Mouse (Mus musculus) liver, embryonic 14.5 days (tissue): ENCODE data around the gene Klhdc8b. TPM values are rescaled to one million over a fixed set of nuclear protein-coding genes. Genes with fewer than 3 reads are reported as not detected.

ENCODE experiments used
- ATAC-seq: fragments of 200-750 bp; cut with Nextera tagmentation; 2 replicates; pipeline ENCODE4 v1.8.0; 2017; ENCODE audit warnings: moderate number of reproducible peaks, mild to moderate bottlenecking, moderate library complexity; ENCODE audit not compliant: insufficient read depth
- DNase-seq, 3 experiments: peaks; one replicate each; pipeline ENCODE4 v3.0.0-alpha.2; 2012 to 2013; ENCODE audit warnings: low read depth in 3 of 3, low spot score in 3 of 3
- H3K27ac ChIP-seq: fragments of 300-500 bp; sonication (generic); 2 replicates; pipeline ENCODE4 v1.5.1; 2014; ENCODE audit warnings: moderate library complexity, mild to moderate bottlenecking, control low read depth, inconsistent platforms
- H3K27me3 ChIP-seq: fragments of 300-500 bp; sonication (generic); 2 replicates; pipeline ENCODE4 v1.6.1; 2014; ENCODE audit warnings: mild to moderate bottlenecking, low read length, moderate library complexity; ENCODE audit not compliant: control insufficient read depth, insufficient read depth
- H3K36me3 ChIP-seq: fragments of 300-500 bp; sonication (generic); replicated peaks from 2 replicates; pipeline ENCODE4 v1.6.1; 2014; ENCODE audit warnings: low read depth; ENCODE audit not compliant: control insufficient read depth, insufficient read depth
- H3K4me1 ChIP-seq, 2 experiments: fragments of 200-500 bp in 1 of 2; fragments of 300-500 bp in 1 of 2; sonication (generic) in 1 of 2; replicated peaks; 2 replicates each; pipeline ENCODE4 v1.6.1; 2012 to 2014; ENCODE audit warnings: antibody characterized with exemption in 1 of 2, inconsistent platforms in 1 of 2, low read length in 1 of 2; ENCODE audit not compliant: control insufficient read depth in 2 of 2, insufficient read depth in 2 of 2
- H3K4me2 ChIP-seq: fragments of 300-500 bp; sonication (generic); 2 replicates; pipeline ENCODE4 v1.6.1; 2014; ENCODE audit warnings: low read depth, mild to moderate bottlenecking, control low read depth, moderate library complexity
- H3K4me3 ChIP-seq, 2 experiments: fragments of 200-500 bp in 1 of 2; fragments of 300-500 bp in 1 of 2; sonication (generic) in 1 of 2; 2 replicates each; pipeline ENCODE4 v1.5.1; 2012 to 2014; ENCODE audit warnings: low read depth in 2 of 2, low read length in 2 of 2, mild to moderate bottlenecking in 2 of 2, control low read depth in 1 of 2, inconsistent platforms in 1 of 2, moderate library complexity in 1 of 2; ENCODE audit not compliant: insufficient read depth in 1 of 2
- H3K9ac ChIP-seq: fragments of 300-500 bp; sonication (generic); replicated peaks from 2 replicates; pipeline ENCODE4 v1.6.1; 2014; ENCODE audit warnings: mild to moderate bottlenecking, control low read depth, moderate library complexity
- H3K9me3 ChIP-seq: fragments of 300-500 bp; sonication (generic); 2 replicates; pipeline ENCODE4 v1.6.1; 2016; ENCODE audit warnings: low read length, mixed read lengths; ENCODE audit not compliant: control insufficient read depth
- CTCF ChIP-seq: IDR thresholded peaks from 2 replicates; pipeline ENCODE4 v1.5.1; 2016; ENCODE audit warnings: antibody characterized with exemption, low read depth, control low read depth
- EP300 ChIP-seq: IDR thresholded peaks from 2 replicates; pipeline ENCODE4 v1.6.1; 2016; ENCODE audit warnings: antibody characterized with exemption, low read depth
- WGBS: fragments of 180-500 bp; shearing (Covaris S2); extraction: QIAGEN DNeasy Blood & Tissue Kit; methylation state at CpG from one replicate; pipeline ENCODE4 v1.1.7; 2014; ENCODE audit not compliant: insufficient replicate concordance; 5-methylcytosine and 5-hydroxymethylcytosine counted together
- polyA plus RNA-seq, 2 experiments: library from polyadenylated mRNA; depleted of rRNA in 1 of 2; stranded (reverse) in 1 of 2; unstranded in 1 of 2; fragments of >200 nt; fragmentation: Nextera tagmentation in 1 of 2; extraction: Ambion mirVana in 1 of 2; gene quantifications; 2 replicates each; pipeline versions ENCODE4 v1.2.1 to v1.2.3; 2012 to 2014

Klhdc8b gene
- polyA plus RNA-seq, 2 experiments = 6.9 to 13.1 TPM

- Histone ChIP-seq H3K27me3 (no peaks in the 10 kb centered on the region), H3K9ac (peak overlapping the region; percentile 69), H3K4me3 (peak overlapping the region; percentile 66 to 71), H3K9me3 (no peaks in the 10 kb centered on the region), H3K36me3 (no peaks in the 10 kb centered on the region), H3K4me1 (peaks cover 27 to 39% of the 10 kb centered on the region in 2 experiments), H3K27ac (peak overlapping the region; percentile 12), H3K4me2 (peak overlapping the region; percentile 98)
- ATAC-seq (0 out of 2 replicates have a peak, but pooled peaks have one; percentile 21), DNase-seq (no peak)
- no peak for TF ChIP-seq EP300
- no peak for TF ChIP-seq CTCF
- 46% methylated on average over 6 of the region's 6 CpGs for WGBS
These were observed 9.7 kb downstream of the Klhdc8b start for GRCm38 (mm10) chr9:108451519-108452160.

- 17% methylated on average over 6 of the region's 6 CpGs for WGBS
- H3K9me3 ChIP-seq = no peaks in the 10 kb centered on the region
- TF ChIP-seq CTCF (0 out of 2 replicates have a peak, but pooled peaks have one; percentile 7), EP300 (peak; percentile 35; the same call in 1 of the 2 replicates)
- H3K36me3 ChIP-seq = no peaks in the 10 kb centered on the region
- H3K4me2 ChIP-seq = peak overlapping the region; percentile 98
- H3K9ac ChIP-seq = peak overlapping the region; percentile 21; the same call in 1 of the 2 replicates
- ATAC-seq (peak; percentile 71), DNase-seq (peak in 2 of 3 experiments; percentile 35 to 47)
- H3K4me3 ChIP-seq = peak overlapping the region; percentile 36 to 71
- peak overlapping the region; percentile 12 for H3K27ac ChIP-seq
- H3K4me1 ChIP-seq = peaks cover 27 to 35% of the 10 kb centered on the region in 2 experiments
- no peaks in the 10 kb centered on the region for H3K27me3 ChIP-seq
These were observed 10.2 kb downstream of the Klhdc8b start for GRCm38 (mm10) chr9:108451170-108451493.

GRCm38 (mm10) chr9:108450292-108451169 is 10.8 kb downstream of the Klhdc8b start:
- TF ChIP-seq EP300 = no peak
- no peak for TF ChIP-seq CTCF
- DNase-seq = no peak
- WGBS = 54% methylated on average over 21 of the region's 21 CpGs

GRCm38 (mm10) chr9:108449860-108450259 is 11.5 kb downstream of the Klhdc8b start:
- ATAC-seq = no peak
- H3K4me3 ChIP-seq = no peak overlapping the region

More at GRCm38 (mm10) chr9:108450292-108451169, 10.8 kb downstream of the Klhdc8b start:
- no peaks in the 10 kb centered on the region for H3K9me3 ChIP-seq
- peak overlapping the region; percentile 98 for H3K4me2 ChIP-seq
- peak overlapping the region; percentile 21; the same call in 1 of the 2 replicates for H3K9ac ChIP-seq
- no peaks in the 10 kb centered on the region for H3K36me3 ChIP-seq
- H3K27me3 ChIP-seq = no peaks in the 10 kb centered on the region
- H3K4me1 ChIP-seq = peaks cover 27 to 30% of the 10 kb centered on the region in 2 experiments
- ATAC-seq = 0 out of 2 replicates have a peak, but pooled peaks have one; percentile 1
- H3K4me3 ChIP-seq = peak overlapping the region; percentile 36 to 71
- H3K27ac ChIP-seq = peak overlapping the region; percentile 8; the same call in 1 of the 2 replicates

GRCm38 (mm10) chr9:108445125-108445524 is 16.3 kb downstream of the Klhdc8b start:
- no peaks in the 10 kb centered on the region for H3K9me3 ChIP-seq
- H3K27me3 ChIP-seq = no peaks in the 10 kb centered on the region
- no peak overlapping the region for H3K27ac ChIP-seq
- H3K4me3 ChIP-seq = no peak overlapping the region
- no peaks in the 10 kb centered on the region for H3K36me3 ChIP-seq
- peaks cover 4 to 7% of the 10 kb centered on the region in 2 experiments for H3K4me1 ChIP-seq
- H3K4me2 ChIP-seq = no peak overlapping the region
- H3K9ac ChIP-seq = no peak overlapping the region
- DNase-seq (no peak), ATAC-seq (no peak)
- WGBS = 30% methylated on average over 9 of the region's 9 CpGs
- no peak for TF ChIP-seq EP300
- TF ChIP-seq CTCF = no peak

More at GRCm38 (mm10) chr9:108449860-108450259, 11.5 kb downstream of the Klhdc8b start:
- no peak overlapping the region for H3K27ac ChIP-seq
- no peaks in the 10 kb centered on the region for H3K36me3 ChIP-seq
- H3K4me1 ChIP-seq = peaks cover 27 to 30% of the 10 kb centered on the region in 2 experiments
- peak overlapping the region; percentile 98 for H3K4me2 ChIP-seq
- no peak overlapping the region for H3K9ac ChIP-seq
- WGBS = 83% methylated on average over 4 of the region's 4 CpGs
- H3K27me3 ChIP-seq = no peaks in the 10 kb centered on the region
- no peaks in the 10 kb centered on the region for H3K9me3 ChIP-seq
- no peak for DNase-seq
- TF ChIP-seq EP300 (no peak), CTCF (no peak)
